Mouse (Mus musculus) lung, postnatal 0 days (tissue): ENCODE measurements around the gene 6430548M08Rik. TPM values are rescaled to one million over a fixed set of nuclear protein-coding genes. Genes with fewer than 3 reads are reported as not detected.

Experiments used
- ATAC-seq: fragments of 200-750 bp; cut with Nextera tagmentation; 2 replicates; pipeline ENCODE4 v1.8.0; 2017; ENCODE audit warnings: moderate library complexity
- DNase-seq: peaks from one replicate; pipeline ENCODE4 v3.0.0-alpha.2; 2016; ENCODE audit warnings: low spot score
- H3K27ac ChIP-seq: fragments of 300-500 bp; sonication (generic); 2 replicates; pipeline ENCODE4 v1.5.1; 2014; ENCODE audit warnings: antibody characterized with exemption, mild to moderate bottlenecking, low read length, mixed read lengths
- H3K27me3 ChIP-seq: fragments of 300-500 bp; sonication (generic); replicated peaks from 2 replicates; pipeline ENCODE4 v1.6.1; 2014; ENCODE audit warnings: low read length, mixed read lengths; ENCODE audit not compliant: insufficient read depth
- H3K36me3 ChIP-seq: fragments of 300-500 bp; sonication (generic); 2 replicates; pipeline ENCODE4 v1.6.1; 2014; ENCODE audit warnings: low read length, mixed read lengths; ENCODE audit not compliant: insufficient read depth
- H3K4me1 ChIP-seq: fragments of 300-500 bp; sonication (generic); 2 replicates; pipeline ENCODE4 v1.6.1; 2014; ENCODE audit warnings: antibody characterized with exemption, low read depth, low read length, mixed read lengths; ENCODE audit not compliant: insufficient read depth
- H3K4me2 ChIP-seq: fragments of 300-500 bp; sonication (generic); replicated peaks from 2 replicates; pipeline ENCODE4 v1.6.1; 2014; ENCODE audit warnings: low read depth, mild to moderate bottlenecking, low read length, moderate library complexity, mixed read lengths
- H3K4me3 ChIP-seq: fragments of 300-500 bp; sonication (generic); 2 replicates; pipeline ENCODE4 v1.5.1; 2014; ENCODE audit warnings: low read depth, low read length
- H3K9ac ChIP-seq: fragments of 300-500 bp; sonication (generic); replicated peaks from 2 replicates; pipeline ENCODE4 v1.6.1; 2014; ENCODE audit warnings: low read depth, mild to moderate bottlenecking
- H3K9me3 ChIP-seq: fragments of 300-500 bp; sonication (generic); 2 replicates; pipeline ENCODE4 v1.6.1; 2016; ENCODE audit warnings: low read length, mixed read lengths
- CTCF ChIP-seq: IDR thresholded peaks from 2 replicates; pipeline ENCODE4 v1.5.1; 2016; ENCODE audit warnings: antibody characterized with exemption, mild to moderate bottlenecking
- EP300 ChIP-seq: IDR thresholded peaks from 2 replicates; pipeline ENCODE4 v1.6.1; 2016; ENCODE audit warnings: antibody characterized with exemption, mild to moderate bottlenecking, control low read depth
- WGBS: fragments of 180-500 bp; shearing (Covaris S2); extraction: QIAGEN DNeasy Blood & Tissue Kit; methylation state at CpG from one replicate; pipeline ENCODE4 v1.1.7; 2014; 5-methylcytosine and 5-hydroxymethylcytosine counted together
- polyA plus RNA-seq: library from polyadenylated mRNA; unstranded; fragments of >200 nt; fragmentation: Nextera tagmentation; extraction: Ambion mirVana; gene quantifications from 2 replicates; pipeline ENCODE4 v1.2.1, GENCODE M21; 2015

Gene 6430548M08Rik
- polyA plus RNA-seq, 1 experiment from 2014 or later = 16.3 TPM

DNA sequence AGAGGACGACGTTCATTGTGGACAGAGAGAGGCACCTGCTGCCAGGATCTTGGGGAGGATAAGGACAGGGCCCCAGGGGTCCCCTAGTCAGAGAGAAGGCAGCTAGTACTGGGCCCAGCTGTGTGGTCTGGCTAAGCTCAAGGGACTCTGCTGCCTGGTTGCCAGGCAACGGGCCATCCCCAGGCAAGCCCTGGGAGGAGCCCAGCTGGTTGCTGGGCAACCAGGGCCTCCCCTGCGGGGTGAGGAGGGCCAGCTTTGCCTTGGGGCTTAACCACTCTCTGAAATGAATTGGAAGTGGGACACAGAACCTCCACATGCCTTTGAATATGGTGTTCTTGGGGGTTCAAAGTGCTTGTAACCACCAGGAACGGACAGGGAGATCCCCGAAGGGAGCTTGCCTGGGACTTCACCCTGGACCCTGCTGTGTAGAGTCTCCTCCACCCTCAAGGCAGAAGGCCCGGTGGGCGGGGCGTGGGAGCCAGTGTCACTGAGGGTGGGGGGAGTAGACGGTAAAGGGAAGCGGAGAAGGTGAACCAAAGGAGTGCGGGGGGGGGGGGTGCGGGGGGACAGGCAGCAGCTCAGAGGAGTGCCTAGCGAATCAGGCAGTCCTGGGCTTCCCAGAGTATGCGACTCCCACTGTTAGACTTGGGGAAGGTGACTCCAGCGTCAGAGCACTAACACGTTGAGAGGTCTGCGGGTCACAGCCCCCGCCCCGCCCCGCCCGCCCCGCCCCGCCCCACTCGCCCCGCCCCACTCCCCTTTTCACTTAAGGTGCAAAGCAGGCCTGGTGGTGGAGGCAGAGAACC is 63.6 kb downstream of the 6430548M08Rik start, which contains the start of gene Fam92b:
Gene Fam92b (minus strand): TSS at position 149 of the 806 bp plus-strand sequence.
- TF ChIP-seq EP300 = no peak
- no peak for TF ChIP-seq CTCF
- no peak within 1 kb of the TSS for H3K27ac ChIP-seq
- DNase-seq = peak; percentile 75
- WGBS = 2% methylated on average over 25 of the region's 26 CpGs
- H3K4me2 ChIP-seq = no peak within 1 kb of the TSS
- H3K27me3 ChIP-seq = peaks cover 4% of the 10 kb centered on the region; the same call in 1 of the 2 replicates
- ATAC-seq = peak; percentile 54
- no peaks in the 10 kb centered on the region for H3K9me3 ChIP-seq
- 0 out of 2 replicates have a peak, but pooled peaks cover 2% of the 10 kb centered on the region for H3K4me1 ChIP-seq
- H3K9ac ChIP-seq = no peak within 1 kb of the TSS
- no peak within 1 kb of the TSS for H3K4me3 ChIP-seq
- no peaks in the 10 kb centered on the region for H3K36me3 ChIP-seq

DNA sequence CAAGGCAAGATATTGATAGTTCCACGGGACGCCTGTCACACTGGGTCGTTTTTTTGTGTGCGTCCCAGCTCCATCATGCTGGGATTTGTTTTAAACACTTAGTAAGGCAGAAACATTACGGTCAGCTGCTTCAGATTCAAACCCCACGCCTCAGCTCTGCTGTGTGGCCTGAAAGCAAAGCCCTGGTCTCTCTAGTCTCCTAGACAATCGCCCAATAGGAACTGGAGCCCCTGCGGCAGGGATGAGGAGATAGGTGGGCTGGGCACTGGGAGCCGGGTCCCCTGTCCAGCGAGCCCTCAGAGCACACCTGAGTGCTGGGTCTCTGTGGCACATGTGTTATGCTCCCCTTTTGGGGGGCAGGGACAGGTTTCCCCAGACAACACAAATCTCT is 64.2 kb downstream of the 6430548M08Rik start:
- Histone ChIP-seq H3K4me3 (no peak overlapping the region), H3K4me2 (no peak overlapping the region), H3K9ac (no peak overlapping the region), H3K27ac (no peak overlapping the region), H3K27me3 (peaks cover 4% of the 10 kb centered on the region; the same call in 1 of the 2 replicates), H3K9me3 (no peaks in the 10 kb centered on the region), H3K4me1 (0 out of 2 replicates have a peak, but pooled peaks cover 2% of the 10 kb centered on the region), H3K36me3 (no peaks in the 10 kb centered on the region)
- no peak for ATAC-seq
- DNase-seq = no peak
- TF ChIP-seq EP300 = no peak
- no peak for TF ChIP-seq CTCF
- WGBS = 13% methylated on average over 10 of the region's 10 CpGs

DNA sequence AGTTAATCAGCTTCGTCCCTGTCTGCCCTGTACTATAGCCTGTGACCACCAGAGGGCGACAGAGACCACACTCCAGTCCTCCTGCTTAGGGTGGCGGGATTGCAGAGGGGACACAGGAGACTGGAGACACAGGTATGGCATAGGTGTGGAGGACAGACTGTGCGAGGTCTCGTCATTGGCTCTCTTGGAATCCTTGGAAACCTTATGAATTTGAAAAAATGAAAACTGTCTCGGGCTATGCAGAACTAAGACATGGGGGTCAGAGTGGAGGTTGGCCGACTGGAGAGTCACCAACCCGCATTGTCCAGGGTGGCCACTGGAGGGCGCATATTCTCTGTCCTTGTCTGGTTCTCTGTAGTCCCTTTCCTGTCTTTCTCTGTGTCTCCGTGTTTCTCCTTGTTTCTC is 65.1 kb downstream of the 6430548M08Rik start:
- Histone ChIP-seq H3K4me2 (peak overlapping the region; percentile 45), H3K27me3 (peaks cover 4% of the 10 kb centered on the region; the same call in 1 of the 2 replicates), H3K4me3 (no peak overlapping the region), H3K36me3 (no peaks in the 10 kb centered on the region), H3K9me3 (no peaks in the 10 kb centered on the region), H3K27ac (no peak overlapping the region), H3K9ac (no peak overlapping the region), H3K4me1 (0 out of 2 replicates have a peak, but pooled peaks cover 2% of the 10 kb centered on the region)
- peak; percentile 72 for ATAC-seq
- WGBS = under 1% methylated on average over 10 of the region's 10 CpGs
- peak; percentile 91 for DNase-seq
- TF ChIP-seq CTCF (peak; percentile 96), EP300 (0 out of 2 replicates have a peak, but pooled peaks have one; percentile 42)

DNA sequence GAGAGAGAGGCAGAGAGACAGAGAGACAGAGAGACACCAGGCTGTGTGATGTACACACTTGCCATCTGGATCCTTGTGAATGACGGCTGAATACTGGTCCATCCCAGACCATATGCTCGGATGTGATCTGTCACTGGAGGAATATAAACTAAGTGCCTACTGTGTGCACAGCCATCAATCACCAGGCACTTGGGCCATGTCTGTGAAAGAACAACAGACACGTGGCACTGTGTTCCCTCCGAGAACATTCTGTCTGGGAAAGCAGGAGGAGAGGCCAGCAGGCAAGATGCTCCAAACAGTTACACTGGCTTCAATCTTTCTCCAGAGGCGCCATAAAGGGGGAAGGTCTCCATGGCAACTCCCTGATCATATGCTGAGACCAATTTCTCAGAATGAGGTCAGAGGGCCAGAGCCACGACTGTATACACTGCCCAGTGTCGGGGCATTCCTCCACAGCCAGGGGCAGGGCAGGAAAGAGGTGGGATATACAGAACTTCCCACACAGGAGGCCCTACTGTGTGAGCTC is 66.6 kb downstream of the 6430548M08Rik start:
- Histone ChIP-seq H3K27me3 (peaks cover 4% of the 10 kb centered on the region; the same call in 1 of the 2 replicates), H3K9me3 (no peaks in the 10 kb centered on the region), H3K4me2 (no peak overlapping the region), H3K4me1 (0 out of 2 replicates have a peak, but pooled peaks cover 8% of the 10 kb centered on the region), H3K9ac (no peak overlapping the region), H3K4me3 (no peak overlapping the region), H3K36me3 (no peaks in the 10 kb centered on the region), H3K27ac (no peak overlapping the region)
- DNase-seq (peak; percentile 64), ATAC-seq (peak; percentile 12; the same call in 1 of the 2 replicates)
- no peak for TF ChIP-seq CTCF
- no peak for TF ChIP-seq EP300
- WGBS = 43% methylated on average over 7 of the region's 7 CpGs

DNA sequence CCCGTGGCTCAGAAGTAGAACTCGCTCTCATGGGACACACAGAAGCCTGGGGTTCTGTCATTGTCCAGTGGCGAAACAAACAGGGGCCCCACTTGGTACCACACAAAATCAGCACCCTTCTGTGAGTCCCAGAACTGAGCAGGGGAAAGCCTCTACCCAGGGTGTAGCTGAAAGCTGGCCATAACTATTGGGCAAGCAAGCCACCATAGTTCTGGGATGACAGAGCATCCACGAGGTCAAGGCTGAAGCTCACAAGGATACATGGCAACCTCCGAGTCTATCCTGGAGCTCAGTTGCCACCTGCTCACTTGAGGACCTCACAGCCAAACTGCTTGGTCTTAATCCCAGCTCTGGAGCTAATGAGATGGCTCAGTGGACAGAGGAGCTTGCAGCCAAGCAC is 67.3 kb downstream of the 6430548M08Rik start:
- ATAC-seq (no peak), DNase-seq (no peak)
- H3K36me3 ChIP-seq = no peaks in the 10 kb centered on the region
- no peak for TF ChIP-seq CTCF
- TF ChIP-seq EP300 = no peak
- peaks cover 3% of the 10 kb centered on the region; the same call in 1 of the 2 replicates for H3K27me3 ChIP-seq
- H3K9ac ChIP-seq = no peak overlapping the region
- no peaks in the 10 kb centered on the region for H3K9me3 ChIP-seq
- no peak overlapping the region for H3K27ac ChIP-seq
- peaks cover 15% of the 10 kb centered on the region; the same call in 1 of the 2 replicates for H3K4me1 ChIP-seq
- WGBS = 77% methylated on average over 5 of the region's 5 CpGs
- no peak overlapping the region for H3K4me3 ChIP-seq
- no peak overlapping the region for H3K4me2 ChIP-seq

DNA sequence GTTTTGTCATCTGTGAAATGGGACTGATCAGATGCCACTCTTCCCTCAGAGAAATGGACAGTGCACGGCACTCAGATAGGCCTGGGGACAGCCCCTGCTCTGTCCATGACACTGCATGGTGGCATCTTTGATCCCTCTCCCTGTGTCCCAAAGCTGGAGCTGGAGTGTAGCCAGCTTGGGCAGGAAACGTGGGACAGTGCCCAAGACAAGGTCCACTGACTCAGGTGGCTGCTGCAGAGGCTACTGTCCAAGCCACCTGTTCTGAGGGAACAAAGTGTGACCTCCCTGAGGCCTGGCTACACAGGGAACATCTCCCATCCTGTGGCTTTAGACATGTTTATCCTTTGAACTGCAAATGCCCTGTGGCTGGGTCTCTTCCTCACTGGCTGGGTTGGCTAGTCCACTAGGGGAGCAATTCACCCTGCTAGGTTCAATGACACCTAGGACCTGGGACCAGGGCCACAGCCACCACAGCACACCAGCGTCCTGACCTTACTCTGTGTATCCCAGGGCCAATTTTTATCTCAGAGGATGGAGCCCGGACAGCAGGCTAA is 68.0 kb downstream of the 6430548M08Rik start:
- H3K9me3 ChIP-seq = no peaks in the 10 kb centered on the region
- DNase-seq = no peak
- no peak for ATAC-seq
- TF ChIP-seq EP300 (no peak), CTCF (0 out of 2 replicates have a peak, but pooled peaks have one; percentile 1)
- WGBS = 76% methylated on average over 4 of the region's 4 CpGs
- peaks cover 20% of the 10 kb centered on the region; the same call in 1 of the 2 replicates for H3K4me1 ChIP-seq
- H3K9ac ChIP-seq = no peak overlapping the region
- H3K27ac ChIP-seq = no peak overlapping the region
- H3K36me3 ChIP-seq = no peaks in the 10 kb centered on the region
- no peak overlapping the region for H3K4me2 ChIP-seq
- H3K27me3 ChIP-seq = no peaks in the 10 kb centered on the region; the same call in 1 of the 2 replicates
- H3K4me3 ChIP-seq = no peak overlapping the region
